Mouse (Mus musculus) forebrain, embryonic 11.5 days (tissue): ENCODE measurements around the gene Tmie. TPM values are rescaled to one million over a fixed set of nuclear protein-coding genes. Genes with fewer than 3 reads are reported as not detected.

Experiments used
- ATAC-seq: fragments of 200-750 bp; cut with Nextera tagmentation; replicated peaks from 2 replicates; pipeline ENCODE4 v1.8.0; 2017; ENCODE audit warnings: moderate TSS enrichment; ENCODE audit not compliant: low FRiP score
- DNase-seq: peaks from one replicate; pipeline ENCODE4 v3.0.0-alpha.2; 2017; ENCODE audit warnings: low spot score
- H3K27ac ChIP-seq: fragments of 300-500 bp; sonication (generic); 2 replicates; pipeline ENCODE4 v1.5.1; 2014; ENCODE audit warnings: low read depth, low read length
- H3K27me3 ChIP-seq: fragments of 300-500 bp; sonication (generic); 2 replicates; pipeline ENCODE4 v1.6.1; 2014; ENCODE audit warnings: mild to moderate bottlenecking, low read length, mixed read lengths; ENCODE audit not compliant: control insufficient read depth, insufficient read depth
- H3K36me3 ChIP-seq: fragments of 300-500 bp; sonication (generic); 2 replicates; pipeline ENCODE4 v1.6.1; 2014; ENCODE audit warnings: mild to moderate bottlenecking, low read length, moderate library complexity, mixed read lengths; ENCODE audit not compliant: control insufficient read depth, insufficient read depth
- H3K4me1 ChIP-seq: fragments of 300-500 bp; sonication (generic); replicated peaks from 2 replicates; pipeline ENCODE4 v1.6.1; 2014; ENCODE audit warnings: low read length, mixed read lengths; ENCODE audit not compliant: control insufficient read depth, insufficient read depth
- H3K4me2 ChIP-seq: fragments of 300-500 bp; sonication (generic); 2 replicates; pipeline ENCODE4 v1.6.1; 2014; ENCODE audit warnings: low read depth, mild to moderate bottlenecking, low read length, moderate library complexity, mixed read lengths; ENCODE audit not compliant: severe bottlenecking
- H3K4me3 ChIP-seq: fragments of 300-500 bp; sonication (generic); 2 replicates; pipeline ENCODE4 v1.5.1; 2014; ENCODE audit warnings: low read depth, low read length
- H3K9ac ChIP-seq: fragments of 300-500 bp; sonication (generic); 2 replicates; pipeline ENCODE4 v1.6.1; 2014; ENCODE audit warnings: low read length
- H3K9me3 ChIP-seq: fragments of 300-500 bp; sonication (generic); 2 replicates; pipeline ENCODE4 v1.6.1; 2016; ENCODE audit warnings: low read length, mixed read lengths; ENCODE audit not compliant: control insufficient read depth
- WGBS: fragments of 180-500 bp; shearing (Covaris S2); extraction: QIAGEN DNeasy Blood & Tissue Kit; methylation state at CpG from one replicate; pipeline ENCODE4 v1.1.7; 2014; 5-methylcytosine and 5-hydroxymethylcytosine counted together
- polyA plus RNA-seq: library from polyadenylated mRNA; unstranded; fragments of >200 nt; fragmentation: Nextera tagmentation; extraction: Ambion mirVana; gene quantifications from 2 replicates; pipeline ENCODE4 v1.2.1, GENCODE M21; 2014

Gene Tmie
- polyA plus RNA-seq, 1 experiment from 2014 or later = 0.07 TPM

DNA sequence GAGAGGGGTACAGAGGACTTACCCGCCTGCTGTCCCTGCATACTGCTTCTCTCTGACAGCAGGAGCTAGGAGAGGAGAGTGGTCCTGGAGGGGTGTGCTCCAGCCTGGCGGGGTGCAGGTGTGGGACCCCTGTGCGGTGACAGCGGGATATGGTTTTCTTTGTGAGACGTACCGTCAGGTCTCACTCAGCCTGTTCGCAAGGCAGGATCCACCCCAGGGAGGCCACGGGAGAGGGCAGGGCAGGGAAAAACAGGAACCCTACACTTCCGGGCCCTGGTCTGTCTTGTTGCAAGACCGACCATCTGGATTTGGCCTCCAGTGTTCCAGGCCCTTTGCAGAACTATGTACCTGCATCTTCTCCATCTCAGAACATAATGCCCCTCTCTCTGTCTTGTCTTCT is 13.5 kb upstream of the Tmie start:
- H3K4me3 ChIP-seq = no peak overlapping the region
- H3K36me3 ChIP-seq = no peaks in the 10 kb centered on the region
- no peak overlapping the region for H3K27ac ChIP-seq
- WGBS = 66% methylated on average over 10 of the region's 10 CpGs
- no peaks in the 10 kb centered on the region for H3K27me3 ChIP-seq
- ATAC-seq (no peak), DNase-seq (no peak)
- no peak overlapping the region for H3K4me2 ChIP-seq
- H3K4me1 ChIP-seq = peaks cover 2% of the 10 kb centered on the region; the same call in 1 of the 2 replicates
- H3K9ac ChIP-seq = no peak overlapping the region
- H3K9me3 ChIP-seq = no peaks in the 10 kb centered on the region

DNA sequence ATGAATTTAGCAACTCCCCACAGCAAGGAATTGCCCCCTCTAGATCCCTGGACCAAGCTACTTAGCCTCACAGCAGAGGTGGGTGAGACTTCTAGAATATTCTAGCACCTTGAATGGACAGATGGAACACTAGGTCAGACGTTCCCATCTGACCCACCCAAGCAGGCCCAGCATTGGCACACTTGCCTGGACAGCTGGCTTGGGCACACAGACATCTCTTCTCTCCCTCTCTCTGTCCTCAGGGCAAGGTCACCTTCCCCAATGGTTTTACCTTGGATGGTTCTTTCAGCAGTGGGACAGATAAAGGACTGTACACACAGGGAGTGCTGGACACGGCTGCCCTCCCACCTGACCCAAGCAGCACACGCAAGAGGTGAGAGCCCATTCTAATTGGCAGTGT is 12.6 kb upstream of the Tmie start:
- H3K4me1 ChIP-seq = peaks cover 2% of the 10 kb centered on the region; the same call in 1 of the 2 replicates
- ATAC-seq = no peak
- no peak overlapping the region for H3K27ac ChIP-seq
- H3K9ac ChIP-seq = no peak overlapping the region
- DNase-seq = no peak
- H3K27me3 ChIP-seq = no peaks in the 10 kb centered on the region
- no peaks in the 10 kb centered on the region for H3K36me3 ChIP-seq
- WGBS = 87% methylated on average over 3 of the region's 3 CpGs
- no peak overlapping the region for H3K4me3 ChIP-seq
- H3K4me2 ChIP-seq = no peak overlapping the region
- H3K9me3 ChIP-seq = no peaks in the 10 kb centered on the region

DNA sequence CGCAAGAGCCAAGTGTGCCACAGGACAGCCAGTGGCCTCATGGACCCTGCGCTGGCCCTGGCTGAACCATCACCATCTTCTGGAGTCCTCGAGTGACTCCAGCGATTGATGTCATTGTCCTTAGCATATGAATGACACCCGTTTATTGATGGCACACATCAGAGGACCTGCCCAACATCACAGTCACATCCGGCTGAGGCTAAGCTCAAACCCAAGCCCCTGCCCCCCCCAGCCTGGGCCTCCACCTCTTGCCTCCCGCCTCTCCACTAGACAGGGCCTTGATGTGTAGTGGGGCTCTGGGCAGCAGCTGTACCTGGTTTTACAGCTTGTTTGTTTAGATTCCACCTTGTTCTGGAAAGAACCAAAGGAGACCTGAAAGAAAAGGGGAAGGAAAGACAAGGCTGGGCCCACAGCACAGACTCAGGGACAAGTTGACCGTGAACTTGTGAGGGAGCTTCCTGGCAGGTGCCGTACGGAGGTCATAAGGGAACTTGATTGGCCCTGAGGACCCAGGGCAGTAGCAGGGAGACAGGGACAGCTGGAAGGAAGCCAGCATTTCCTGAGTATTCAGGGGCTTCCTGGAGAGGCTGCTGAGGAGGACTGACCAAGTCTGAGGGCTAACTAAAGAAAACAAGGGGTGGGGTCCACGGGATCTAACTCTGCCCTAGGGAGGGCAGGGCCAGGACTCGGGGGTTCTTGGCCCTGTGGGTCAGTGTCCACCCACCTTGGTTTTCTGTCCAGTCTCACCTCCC is 11.3 kb upstream of the Tmie start:
- no peak for ATAC-seq
- WGBS = 88% methylated on average over 12 of the region's 12 CpGs
- no peak overlapping the region for H3K4me3 ChIP-seq
- no peak overlapping the region for H3K27ac ChIP-seq
- peak; percentile 48 for DNase-seq
- no peaks in the 10 kb centered on the region for H3K9me3 ChIP-seq
- no peaks in the 10 kb centered on the region for H3K36me3 ChIP-seq
- H3K27me3 ChIP-seq = no peaks in the 10 kb centered on the region
- peaks cover under 1% of the 10 kb centered on the region; the same call in 1 of the 2 replicates for H3K4me1 ChIP-seq
- no peak overlapping the region for H3K4me2 ChIP-seq
- H3K9ac ChIP-seq = no peak overlapping the region

DNA sequence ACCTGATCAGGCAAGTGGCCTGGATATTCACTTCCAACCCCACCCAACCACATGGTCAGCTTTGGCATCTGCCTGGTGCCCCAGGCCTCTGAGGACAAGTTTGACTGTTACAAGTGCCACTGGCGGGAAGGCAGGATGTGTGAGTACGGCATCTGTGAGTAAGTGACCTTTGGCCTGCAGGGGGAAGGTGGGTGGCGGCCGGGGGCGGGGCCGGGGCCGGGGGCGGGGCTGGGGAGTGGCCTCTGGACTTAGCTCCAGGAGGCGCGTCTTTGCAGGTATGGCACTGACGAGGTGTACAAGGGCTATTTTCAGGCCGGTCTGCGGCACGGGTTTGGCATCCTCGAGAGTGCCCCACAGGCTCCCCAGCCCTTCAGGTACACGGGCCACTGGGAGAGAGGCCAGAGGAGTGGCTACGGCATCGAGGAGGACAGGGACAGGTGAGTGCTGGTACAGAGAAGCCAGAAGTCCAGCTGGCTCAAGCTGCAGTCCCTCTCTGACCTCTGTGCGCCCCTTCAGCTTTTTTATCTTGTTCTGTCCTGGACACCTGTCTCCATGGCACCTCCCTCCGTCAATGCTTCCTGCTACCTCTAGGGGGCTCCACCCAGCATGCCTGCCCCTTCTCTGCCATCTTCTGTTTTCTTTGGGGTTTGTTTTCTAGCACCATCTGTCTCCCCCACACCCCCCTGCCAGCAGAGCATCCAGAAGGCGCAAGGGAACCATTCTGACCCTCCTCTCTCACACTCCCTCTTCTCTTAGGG is 10.3 kb upstream of the Tmie start:
- 17% methylated on average over 21 of the region's 21 CpGs for WGBS
- peak; percentile 55 for DNase-seq
- no peak for ATAC-seq
- Histone ChIP-seq H3K27ac (no peak overlapping the region), H3K4me1 (no peaks in the 10 kb centered on the region), H3K4me2 (no peak overlapping the region), H3K9me3 (no peaks in the 10 kb centered on the region), H3K27me3 (no peaks in the 10 kb centered on the region), H3K36me3 (no peaks in the 10 kb centered on the region), H3K9ac (no peak overlapping the region), H3K4me3 (no peak overlapping the region)

DNA sequence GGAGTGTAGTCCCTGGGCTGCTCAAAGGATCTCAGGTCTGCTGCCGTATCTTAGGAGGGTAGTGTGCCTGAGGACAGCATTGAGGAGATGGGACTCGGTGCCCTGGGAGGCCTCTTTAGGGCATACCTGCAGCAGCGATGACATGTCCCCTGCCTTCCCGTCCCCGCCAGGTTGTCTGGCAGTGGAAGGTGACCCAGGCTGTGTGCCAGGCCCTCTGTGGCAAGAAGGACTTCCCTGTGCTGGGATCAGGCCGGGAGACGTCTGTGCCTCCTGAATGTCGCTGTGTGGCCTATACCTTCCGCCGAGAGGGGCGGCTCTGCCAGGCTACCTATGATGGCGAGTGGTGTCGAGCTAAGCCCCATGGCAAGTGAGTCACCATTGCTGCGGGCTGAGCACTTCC is 9.0 kb upstream of the Tmie start:
- H3K36me3 ChIP-seq = no peaks in the 10 kb centered on the region
- H3K27ac ChIP-seq = no peak overlapping the region
- H3K27me3 ChIP-seq = no peaks in the 10 kb centered on the region
- DNase-seq (peak; percentile 44), ATAC-seq (no peak)
- no peaks in the 10 kb centered on the region for H3K4me1 ChIP-seq
- 87% methylated on average over 14 of the region's 14 CpGs for WGBS
- H3K4me2 ChIP-seq = no peak overlapping the region
- no peak overlapping the region for H3K4me3 ChIP-seq
- H3K9ac ChIP-seq = no peak overlapping the region
- no peaks in the 10 kb centered on the region for H3K9me3 ChIP-seq

DNA sequence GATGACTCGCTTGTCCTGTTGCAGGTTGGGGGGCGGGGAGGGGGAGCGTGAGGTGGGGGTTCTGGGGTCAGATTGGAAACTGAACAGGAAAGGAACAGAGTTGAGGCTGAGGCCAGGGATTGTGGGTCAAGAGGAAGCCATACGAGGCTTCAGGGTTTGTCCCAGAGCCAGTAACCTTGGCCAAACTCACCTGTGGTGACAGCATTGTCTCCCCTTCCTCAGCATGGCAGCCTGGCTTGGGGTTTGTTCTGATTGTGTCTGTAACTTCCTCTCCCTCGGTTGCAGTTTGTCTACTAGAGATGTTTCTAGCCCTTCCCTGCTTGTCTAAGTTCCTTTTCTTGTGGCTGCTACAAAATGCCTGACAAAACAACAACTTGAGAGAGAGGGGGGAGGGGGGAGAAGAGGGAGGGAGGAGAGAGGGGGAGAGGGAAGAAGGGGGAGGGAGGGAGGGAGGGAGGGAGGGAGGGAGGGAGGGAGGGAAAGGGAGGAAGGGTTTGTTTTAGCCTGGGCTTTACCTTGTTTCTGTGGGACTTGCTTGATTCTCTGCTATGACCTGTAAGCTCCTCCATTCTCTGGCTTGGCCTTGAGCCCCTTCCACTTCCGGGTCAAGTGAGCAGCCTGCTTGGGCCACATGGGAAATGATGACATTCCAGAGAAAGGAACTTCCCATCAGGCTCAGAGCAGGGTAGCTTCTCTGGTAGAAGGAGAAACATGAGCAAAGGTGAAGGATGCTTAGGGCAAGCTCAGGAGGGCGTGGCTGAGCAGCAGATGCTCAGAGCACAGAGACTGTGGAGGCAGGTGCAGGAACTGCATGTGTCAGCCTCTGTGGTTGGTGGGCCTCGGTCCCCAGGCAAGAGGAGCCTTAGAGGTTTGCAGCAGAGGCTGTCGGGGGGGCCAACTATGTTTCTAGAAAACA is 7.7 kb upstream of the Tmie start:
- no peaks in the 10 kb centered on the region for H3K4me1 ChIP-seq
- H3K4me2 ChIP-seq = no peak overlapping the region
- no peak overlapping the region for H3K27ac ChIP-seq
- H3K4me3 ChIP-seq = no peak overlapping the region
- no peaks in the 10 kb centered on the region for H3K27me3 ChIP-seq
- H3K36me3 ChIP-seq = no peaks in the 10 kb centered on the region
- no peaks in the 10 kb centered on the region for H3K9me3 ChIP-seq
- DNase-seq (no peak), ATAC-seq (no peak)
- WGBS = 62% methylated on average over 9 of the region's 9 CpGs
- H3K9ac ChIP-seq = no peak overlapping the region

DNA sequence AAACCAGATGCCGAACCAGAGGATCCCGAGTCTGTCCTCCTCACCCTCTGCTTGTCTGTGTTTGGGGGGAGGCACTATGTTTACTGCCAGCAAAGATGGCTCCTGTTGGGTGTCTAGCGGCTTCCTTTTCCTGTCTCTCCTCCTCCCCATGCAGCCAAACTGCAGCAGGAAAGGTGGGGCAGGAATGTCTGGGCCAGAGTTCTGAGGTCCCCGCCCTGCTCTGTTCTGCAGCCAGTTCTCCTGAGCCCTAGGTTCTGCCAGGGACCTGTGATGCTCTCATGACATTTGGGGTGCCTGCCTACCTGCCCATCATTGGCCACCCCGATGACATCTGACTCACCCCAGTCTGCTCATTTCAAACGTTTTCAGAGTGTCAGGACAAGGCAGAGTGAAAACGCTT is 2.0 kb upstream of the Tmie start:
- 77% methylated on average over 7 of the region's 7 CpGs for WGBS
- no peak for ATAC-seq
- Histone ChIP-seq H3K27ac (no peak overlapping the region), H3K27me3 (peaks cover 28% of the 10 kb centered on the region), H3K9me3 (no peaks in the 10 kb centered on the region), H3K9ac (no peak overlapping the region), H3K4me2 (no peak overlapping the region), H3K4me3 (no peak overlapping the region), H3K4me1 (peaks cover 3% of the 10 kb centered on the region; the same call in 1 of the 2 replicates), H3K36me3 (no peaks in the 10 kb centered on the region)
- DNase-seq = no peak

DNA sequence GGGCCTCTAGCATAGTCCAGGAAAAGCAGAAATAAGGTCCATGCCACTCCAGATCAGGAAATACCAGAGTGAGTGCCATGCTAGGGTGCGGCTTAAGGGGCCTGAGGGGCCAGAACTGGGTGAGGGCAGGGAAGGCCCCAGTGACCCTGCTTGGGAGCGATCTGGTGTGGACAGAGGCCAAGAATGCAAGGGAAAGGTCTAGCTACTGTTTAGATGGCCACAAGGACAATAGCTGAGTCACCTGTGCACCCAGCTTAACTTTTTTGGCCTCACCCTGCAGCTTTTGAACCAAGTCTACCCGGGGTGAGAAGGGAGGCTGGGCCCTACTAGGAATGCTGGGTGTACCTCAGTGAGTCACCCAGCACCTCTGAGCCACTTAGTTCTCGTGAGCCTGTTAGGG is 859 bp upstream of the Tmie start:
- ATAC-seq = no peak
- 79% methylated on average over 4 of the region's 4 CpGs for WGBS
- Histone ChIP-seq H3K36me3 (no peaks in the 10 kb centered on the region), H3K4me1 (peaks cover 3% of the 10 kb centered on the region; the same call in 1 of the 2 replicates), H3K4me2 (no peak overlapping the region), H3K27ac (no peak overlapping the region), H3K9ac (no peak overlapping the region), H3K9me3 (no peaks in the 10 kb centered on the region), H3K4me3 (no peak overlapping the region), H3K27me3 (peaks cover 28% of the 10 kb centered on the region)
- no peak for DNase-seq
